Mouse (Mus musculus) forebrain, embryonic 14.5 days (tissue): Measurements from ENCODE around the gene Txnip. TPM values are rescaled to one million over a fixed set of nuclear protein-coding genes. Genes with fewer than 3 reads are reported as not detected.

Source experiments
- ATAC-seq: fragments of 200-750 bp; cut with Nextera tagmentation; 2 replicates; pipeline ENCODE4 v1.8.0; 2017; ENCODE audit warnings: mild to moderate bottlenecking, moderate library complexity
- DNase-seq: peaks from one replicate; pipeline ENCODE4 v3.0.0-alpha.2; 2015; ENCODE audit warnings: low spot score
- H3K27ac ChIP-seq: fragments of 300-500 bp; sonication (generic); 2 replicates; pipeline ENCODE4 v1.5.1; 2014; ENCODE audit warnings: low read depth, mild to moderate bottlenecking, control low read depth, low read length, moderate library complexity
- H3K27me3 ChIP-seq: fragments of 300-500 bp; sonication (generic); replicated peaks from 2 replicates; pipeline ENCODE4 v1.6.1; 2014; ENCODE audit warnings: low read length, control low read depth, mixed read lengths; ENCODE audit not compliant: control insufficient read depth, insufficient read depth
- H3K36me3 ChIP-seq: fragments of 300-500 bp; sonication (generic); 2 replicates; pipeline ENCODE4 v1.6.1; 2014; ENCODE audit warnings: low read length, control low read depth; ENCODE audit not compliant: control insufficient read depth, insufficient read depth
- H3K4me1 ChIP-seq: fragments of 300-500 bp; sonication (generic); 2 replicates; pipeline ENCODE4 v1.6.1; 2014; ENCODE audit warnings: antibody characterized with exemption, low read length, control low read depth; ENCODE audit not compliant: control insufficient read depth, insufficient read depth
- H3K4me2 ChIP-seq: fragments of 300-500 bp; sonication (generic); 2 replicates; pipeline ENCODE4 v1.6.1; 2014; ENCODE audit warnings: mild to moderate bottlenecking, control low read depth, low read length
- H3K4me3 ChIP-seq: fragments of 300-500 bp; sonication (generic); 2 replicates; pipeline ENCODE4 v1.5.1; 2014; ENCODE audit warnings: low read depth, low read length, control low read depth
- H3K9ac ChIP-seq: fragments of 300-500 bp; sonication (generic); 2 replicates; pipeline ENCODE4 v1.6.1; 2014; ENCODE audit warnings: mild to moderate bottlenecking, low read length, control low read depth, moderate library complexity
- H3K9me3 ChIP-seq: fragments of 300-500 bp; sonication (generic); replicated peaks from 2 replicates; pipeline ENCODE4 v1.6.1; 2016; ENCODE audit warnings: low read length, control low read depth, mixed read lengths; ENCODE audit not compliant: control insufficient read depth
- WGBS: fragments of 180-500 bp; shearing (Covaris S2); extraction: QIAGEN DNeasy Blood & Tissue Kit; methylation state at CpG from one replicate; pipeline ENCODE4 v1.1.7; 2014; 5-methylcytosine and 5-hydroxymethylcytosine counted together
- polyA plus RNA-seq: library from polyadenylated mRNA; unstranded; fragments of >200 nt; fragmentation: Nextera tagmentation; extraction: Ambion mirVana; gene quantifications from 2 replicates; pipeline ENCODE4 v1.2.1, GENCODE M21; 2014

Txnip gene
- polyA plus RNA-seq, 1 experiment from 2014 or later: 79.0 TPM

- H3K4me2 ChIP-seq: 0 out of 2 replicates have a peak overlapping the region, but pooled peaks have one; percentile 12
- H3K9ac ChIP-seq: no peak overlapping the region
- no peak overlapping the region for H3K4me3 ChIP-seq
- H3K9me3 ChIP-seq: no peaks in the 10 kb centered on the region
- no peak for DNase-seq
- no peaks in the 10 kb centered on the region for H3K27me3 ChIP-seq
- H3K27ac ChIP-seq: peak overlapping the region; percentile 70
- 88% methylated on average over 15 of the region's 15 CpGs for WGBS
- peaks cover 18% of the 10 kb centered on the region for H3K36me3 ChIP-seq
- peaks cover 35% of the 10 kb centered on the region for H3K4me1 ChIP-seq
- ATAC-seq: no peak
Observed at GRCm38 (mm10) chr3:96555999-96556614, 1.6 kb upstream of the Txnip start.

GRCm38 (mm10) chr3:96556651-96557635 lies 814 bp upstream of the Txnip start:
- WGBS: 9% methylated on average over 22 of the region's 22 CpGs
- Histone ChIP-seq H3K36me3 (peaks cover 22% of the 10 kb centered on the region), H3K4me2 (peak overlapping the region; percentile 80), H3K4me1 (peaks cover 40% of the 10 kb centered on the region), H3K9me3 (no peaks in the 10 kb centered on the region), H3K27me3 (no peaks in the 10 kb centered on the region), H3K27ac (peak overlapping the region; percentile 73), H3K9ac (peak overlapping the region; percentile 69), H3K4me3 (peak overlapping the region; percentile 66)
- 0 out of 2 replicates have a peak, but pooled peaks have one; percentile 0 for ATAC-seq
- no peak for DNase-seq

GRCm38 (mm10) chr3:96558159-96558558 lies 402 bp downstream of the Txnip start:
- peaks cover 40% of the 10 kb centered on the region for H3K4me1 ChIP-seq
- H3K27ac ChIP-seq: no peak overlapping the region
- H3K27me3 ChIP-seq: no peaks in the 10 kb centered on the region
- no peak for DNase-seq
- under 1% methylated on average over 17 of the region's 17 CpGs for WGBS
- ATAC-seq: no peak
- no peaks in the 10 kb centered on the region for H3K9me3 ChIP-seq
- H3K4me2 ChIP-seq: peak overlapping the region; percentile 80
- H3K36me3 ChIP-seq: peaks cover 22% of the 10 kb centered on the region
- peak overlapping the region; percentile 66 for H3K4me3 ChIP-seq
- H3K9ac ChIP-seq: peak overlapping the region; percentile 75

GRCm38 (mm10) chr3:96558668-96559196 lies 975 bp downstream of the Txnip start:
- H3K36me3 ChIP-seq: peaks cover 22% of the 10 kb centered on the region
- peak overlapping the region; percentile 75 for H3K9ac ChIP-seq
- H3K4me3 ChIP-seq: peak overlapping the region; percentile 66
- peaks cover 40% of the 10 kb centered on the region for H3K4me1 ChIP-seq
- no peaks in the 10 kb centered on the region for H3K27me3 ChIP-seq
- H3K9me3 ChIP-seq: no peaks in the 10 kb centered on the region
- WGBS: 35% methylated on average over 10 of the region's 10 CpGs
- no peak overlapping the region for H3K27ac ChIP-seq
- DNase-seq (no peak), ATAC-seq (no peak)
- peak overlapping the region; percentile 80 for H3K4me2 ChIP-seq

GRCm38 (mm10) chr3:96559398-96559910 lies 1.7 kb downstream of the Txnip start:
- DNase-seq (no peak), ATAC-seq (no peak)
- H3K27me3 ChIP-seq: no peaks in the 10 kb centered on the region
- H3K9me3 ChIP-seq: no peaks in the 10 kb centered on the region
- H3K4me2 ChIP-seq: peak overlapping the region; percentile 80
- H3K27ac ChIP-seq: no peak overlapping the region
- peak overlapping the region; percentile 75 for H3K9ac ChIP-seq
- H3K4me1 ChIP-seq: peaks cover 40% of the 10 kb centered on the region
- WGBS: 89% methylated on average over 12 of the region's 12 CpGs
- H3K36me3 ChIP-seq: peaks cover 22% of the 10 kb centered on the region
- peak overlapping the region; percentile 66 for H3K4me3 ChIP-seq

- Histone ChIP-seq H3K36me3 (peaks cover 22% of the 10 kb centered on the region), H3K4me2 (peak overlapping the region; percentile 80), H3K9me3 (no peaks in the 10 kb centered on the region), H3K4me1 (peaks cover 36% of the 10 kb centered on the region), H3K9ac (peak overlapping the region; percentile 75), H3K27me3 (no peaks in the 10 kb centered on the region), H3K27ac (no peak overlapping the region), H3K4me3 (peak overlapping the region; percentile 66)
- DNase-seq (no peak), ATAC-seq (no peak)
- 90% methylated on average over 23 of the region's 23 CpGs for WGBS
Observed at GRCm38 (mm10) chr3:96559911-96560850, 2.4 kb downstream of the Txnip start.

GRCm38 (mm10) chr3:96560881-96561668 lies 3.3 kb downstream of the Txnip start:
- DNase-seq (no peak), ATAC-seq (no peak)
- Histone ChIP-seq H3K4me2 (peak overlapping the region; percentile 80), H3K27me3 (no peaks in the 10 kb centered on the region), H3K36me3 (peaks cover 22% of the 10 kb centered on the region), H3K27ac (no peak overlapping the region), H3K4me3 (no peak overlapping the region; the same call in 1 of the 2 replicates), H3K4me1 (peaks cover 30% of the 10 kb centered on the region), H3K9me3 (no peaks in the 10 kb centered on the region), H3K9ac (no peak overlapping the region)
- 88% methylated on average over 9 of the region's 9 CpGs for WGBS
